Mouse (Mus musculus): ENCODE data around the gene Alpk1. TPM values are rescaled to one million over a fixed set of nuclear protein-coding genes. Genes with fewer than 3 reads are reported as not detected.
A peak's percentile ranks its signal among the peaks of the same experiment; 100 is the strongest.

Alpk1 gene
- polyA plus RNA-seq, 1 experiment from 2014 or later = 16.5 TPM

GRCm38 (mm10) chr3:127807846-127808245 lies 27.5 kb upstream of the Alpk1 start:
- no peaks in the 10 kb centered on the region for H3K27me3 ChIP-seq
- ChIA-PET CTCF (no interaction called here), POLR2A (no interaction called here)
- ATAC-seq (no peak), DNase-seq (ENCODE audit: low read depth, low spot score) (no peak)
- TF ChIP-seq CTCF (IDR thresholded peaks at IDR 0.05) = no peak
- in situ Hi-C loops (cut with MboI; ENCODE audit: low pct_unique_long_range_greater_than_20kb) = no loop called here

- in situ Hi-C loops (cut with MboI; ENCODE audit: low pct_unique_long_range_greater_than_20kb) = no loop called here
- DNase-seq (ENCODE audit: low read depth, low spot score) (no peak), ATAC-seq (no peak)
- ChIA-PET CTCF (no interaction called here), POLR2A (no interaction called here)
- H3K27me3 ChIP-seq = no peaks in the 10 kb centered on the region
- TF ChIP-seq CTCF (IDR thresholded peaks at IDR 0.05) = no peak
These were observed 25.7 kb upstream of the Alpk1 start for GRCm38 (mm10) chr3:127805991-127806390.

GRCm38 (mm10) chr3:127805071-127805470 lies 24.7 kb upstream of the Alpk1 start:
- no peak for TF ChIP-seq CTCF (IDR thresholded peaks at IDR 0.05)
- no peaks in the 10 kb centered on the region for H3K27me3 ChIP-seq
- POLR2A ChIA-PET = interaction anchor here (0.5 kb wide), 1 partner anchor 13 kb away, joined by 7 read pairs; no protein-coding TSS in a partner anchor
- CTCF ChIA-PET = no interaction called here
- DNase-seq (ENCODE audit: low read depth, low spot score) (no peak), ATAC-seq (no peak)
- in situ Hi-C loops (cut with MboI; ENCODE audit: low pct_unique_long_range_greater_than_20kb) = no loop called here

GRCm38 (mm10) chr3:127804439-127804838 lies 24.1 kb upstream of the Alpk1 start:
- ATAC-seq (no peak), DNase-seq (ENCODE audit: low read depth, low spot score) (no peak)
- in situ Hi-C loops (cut with MboI; ENCODE audit: low pct_unique_long_range_greater_than_20kb) = no loop called here
- no peaks in the 10 kb centered on the region for H3K27me3 ChIP-seq
- CTCF ChIA-PET = no interaction called here
- POLR2A ChIA-PET = no interaction called here
- no peak for TF ChIP-seq CTCF (IDR thresholded peaks at IDR 0.05)

GRCm38 (mm10) chr3:127802814-127803213 lies 22.5 kb upstream of the Alpk1 start:
- DNase-seq (ENCODE audit: low read depth, low spot score) (no peak), ATAC-seq (no peak)
- in situ Hi-C loops (cut with MboI; ENCODE audit: low pct_unique_long_range_greater_than_20kb) = no loop called here
- no peaks in the 10 kb centered on the region for H3K27me3 ChIP-seq
- no peak for TF ChIP-seq CTCF (IDR thresholded peaks at IDR 0.05)
- ChIA-PET CTCF (interaction anchor here (1.2 kb wide), 1 partner anchor 102 kb away, joined by 3 read pairs; no protein-coding TSS in a partner anchor), POLR2A (interaction anchor here (1.0 kb wide), 1 partner anchor 13 kb away, joined by 6 read pairs; no protein-coding TSS in a partner anchor)

GRCm38 (mm10) chr3:127801162-127801561 lies 20.8 kb upstream of the Alpk1 start:
- DNase-seq (ENCODE audit: low read depth, low spot score) = no peak
- no peak for TF ChIP-seq CTCF (IDR thresholded peaks at IDR 0.05)
- H3K27me3 ChIP-seq = no peaks in the 10 kb centered on the region
- ChIA-PET CTCF (interaction anchor here (0.8 to 2.4 kb wide), 4 partner anchors 10 to 176 kb away, joined by 3 to 9 read pairs (median 3); no protein-coding TSS in a partner anchor), POLR2A (interaction anchor here (0.6 to 1.4 kb wide), 3 partner anchors 10 to 413 kb away, joined by 4 to 5 read pairs (median 4); no protein-coding TSS in a partner anchor)
- in situ Hi-C loops (cut with MboI; ENCODE audit: low pct_unique_long_range_greater_than_20kb) = no loop called here
- ATAC-seq = peak; percentile 51

- no peak for TF ChIP-seq CTCF (IDR thresholded peaks at IDR 0.05)
- ATAC-seq (no peak), DNase-seq (ENCODE audit: low read depth, low spot score) (no peak)
- ChIA-PET POLR2A (no interaction called here), CTCF (interaction anchor here (1.6 kb wide), 1 partner anchor 33 kb away, joined by 3 read pairs; no protein-coding TSS in a partner anchor)
- in situ Hi-C loops (cut with MboI; ENCODE audit: low pct_unique_long_range_greater_than_20kb) = no loop called here
- H3K27me3 ChIP-seq = no peaks in the 10 kb centered on the region
These were observed 15.9 kb upstream of the Alpk1 start for GRCm38 (mm10) chr3:127796271-127796670.

GRCm38 (mm10) chr3:127795762-127796161 lies 15.4 kb upstream of the Alpk1 start:
- POLR2A ChIA-PET = no interaction called here
- DNase-seq (ENCODE audit: low read depth, low spot score) = no peak
- CTCF ChIA-PET = interaction anchor here (1.6 kb wide), 1 partner anchor 33 kb away, joined by 3 read pairs; no protein-coding TSS in a partner anchor
- H3K27me3 ChIP-seq = no peaks in the 10 kb centered on the region
- no peak for ATAC-seq
- no peak for TF ChIP-seq CTCF (IDR thresholded peaks at IDR 0.05)
- in situ Hi-C loops (cut with MboI; ENCODE audit: low pct_unique_long_range_greater_than_20kb) = no loop called here

GRCm38 (mm10) chr3:127793022-127793421 lies 12.7 kb upstream of the Alpk1 start:
- ATAC-seq (no peak), DNase-seq (ENCODE audit: low read depth, low spot score) (no peak)
- H3K27me3 ChIP-seq = no peaks in the 10 kb centered on the region
- in situ Hi-C loops (cut with MboI; ENCODE audit: low pct_unique_long_range_greater_than_20kb) = no loop called here
- ChIA-PET POLR2A (no interaction called here), CTCF (interaction anchor here (0.9 to 2.2 kb wide), 2 partner anchors 17 to 34 kb away, joined by 3 to 4 read pairs; no protein-coding TSS in a partner anchor)
- TF ChIP-seq CTCF (IDR thresholded peaks at IDR 0.05) = no peak

- POLR2A ChIA-PET = interaction anchor here (2.1 to 2.8 kb wide), 2 partner anchors 9 to 12 kb away, joined by 5 to 8 read pairs; partner anchors contain the start of gene Alpk1
- ATAC-seq = no peak
- CTCF ChIA-PET = interaction anchor here (0.8 to 2.2 kb wide), 7 partner anchors 9 to 167 kb away, joined by 3 to 4 read pairs (median 3); partner anchors contain the start of gene Alpk1
These were observed 11.6 kb upstream of the Alpk1 start for GRCm38 (mm10) chr3:127791595-127792561.

More at GRCm38 (mm10) chr3:127791595-127792561, 11.6 kb upstream of the Alpk1 start:
- H3K27me3 ChIP-seq = no peaks in the 10 kb centered on the region
- in situ Hi-C loops (cut with MboI; ENCODE audit: low pct_unique_long_range_greater_than_20kb) = no loop called here
- DNase-seq (ENCODE audit: low read depth, low spot score) = no peak
- TF ChIP-seq CTCF (IDR thresholded peaks at IDR 0.05) = no peak
